Mouse (Mus musculus) liver, postnatal 0 days (tissue): ENCODE measurements around the gene Hist3h2ba.

ENCODE experiments used
- CTCF ChIP-seq: sonication (generic); IDR thresholded peaks from 2 replicates; pipeline ENCODE4 v1.5.1; 2016; ENCODE audit warnings: antibody characterized with exemption, low read depth
- EP300 ChIP-seq: IDR thresholded peaks from 2 replicates; pipeline ENCODE4 v1.6.1; 2016; ENCODE audit warnings: antibody characterized with exemption, low read depth, mild to moderate bottlenecking

DNA sequence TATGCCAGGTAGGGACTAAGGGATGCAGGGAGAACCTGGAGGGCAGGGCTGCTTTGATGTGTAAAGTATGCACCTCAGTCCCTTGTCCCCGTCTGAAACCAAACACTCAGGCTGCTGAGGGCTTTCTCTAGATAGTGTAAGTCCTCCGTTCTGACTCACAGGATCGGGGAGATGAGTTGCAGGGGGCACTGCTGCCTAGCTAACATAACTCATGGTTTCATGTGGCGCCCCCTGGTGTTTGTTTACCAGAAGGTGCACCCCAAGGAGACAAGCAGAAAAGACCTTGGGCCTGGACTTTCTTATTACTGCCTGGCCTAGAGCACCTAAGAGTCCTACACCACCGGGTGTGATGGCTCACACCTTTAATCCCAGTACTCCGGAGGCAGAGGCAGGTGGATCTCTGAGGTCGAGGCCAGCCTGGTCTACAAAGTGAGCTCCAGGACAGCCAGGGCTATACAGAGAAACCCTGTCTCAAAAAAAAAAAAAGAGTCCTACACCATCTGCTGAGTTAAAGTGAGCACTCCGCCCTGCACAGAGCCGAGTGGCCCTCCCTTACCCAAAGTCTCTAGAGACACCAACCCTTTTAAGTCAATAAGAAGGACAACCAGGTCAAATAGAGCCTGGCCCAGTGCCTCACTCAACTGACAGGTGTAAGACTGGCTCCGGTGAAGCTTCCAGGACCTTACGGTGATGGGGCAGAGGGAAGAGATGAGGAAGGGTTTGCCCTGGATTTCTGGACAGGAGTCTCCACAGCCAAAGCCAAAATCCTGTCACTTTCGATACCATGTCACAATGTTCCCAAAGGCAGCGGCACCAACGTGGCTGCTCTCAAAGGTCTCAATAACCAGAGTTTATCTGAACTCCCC, 31.6 kb upstream of the Hist3h2ba start:
- peak; percentile 89 for TF ChIP-seq CTCF
- no peak; the same call in 1 of the 2 replicates for TF ChIP-seq EP300
